Mouse (Mus musculus): ENCODE data around the gene Raf1.

- TF ChIP-seq POLR2A (IDR thresholded peaks at IDR 0.05; ENCODE audit: control insufficient read depth, extremely low read depth, insufficient read depth, low read length, poor library complexity) (no peak), CTCF (IDR thresholded peaks at IDR 0.05; ENCODE audit: borderline replicate concordance, control insufficient read depth, extremely low read depth, insufficient read depth, low read length, poor library complexity) (no peak)
Observed at GRCm38 (mm10) chr6:115649792-115650365, 26.6 kb downstream of the Raf1 start.

Data from thymus, adult 2 months (tissue).